9 mouse cellular contexts compared by ENCODE assay signal in the genomic region with DNA sequence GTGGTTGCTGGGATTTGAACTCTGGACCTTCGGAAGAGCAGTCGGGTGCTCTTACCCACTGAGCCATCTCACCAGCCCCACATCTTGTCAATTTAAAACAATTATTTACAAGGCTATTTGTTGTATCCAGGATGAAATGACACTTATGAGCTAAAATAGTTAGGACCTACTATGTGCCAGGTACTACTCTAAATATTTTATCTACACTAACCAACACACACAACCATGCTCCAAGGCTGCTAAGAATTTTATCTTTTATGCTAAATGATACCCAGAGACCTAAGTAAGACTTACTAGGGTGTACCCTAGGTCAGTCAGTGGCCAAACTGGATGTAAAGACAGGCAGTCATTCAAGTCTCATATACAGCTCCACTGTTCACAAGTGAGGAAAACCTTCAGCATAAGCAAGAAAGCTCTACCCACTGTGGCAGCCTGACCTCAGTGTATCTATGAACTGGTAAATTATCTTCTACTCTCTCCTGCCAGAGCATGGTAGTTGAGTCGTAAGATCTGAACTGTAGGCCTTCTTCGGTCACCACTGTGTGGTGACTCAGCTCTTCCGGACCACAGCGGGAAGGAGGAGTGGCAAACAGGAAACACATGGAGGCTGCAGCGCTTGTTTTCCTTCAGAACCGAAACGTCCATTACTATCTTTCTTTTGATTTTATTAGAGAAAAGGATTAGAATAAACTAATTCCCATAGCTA. TPM values are rescaled to one million over a fixed set of nuclear protein-coding genes. Genes with fewer than 3 reads are reported as not detected.
DNase-seq lines count a peak whose midpoint lies in the region; ATAC-seq lines count a peak whose summit lies in the region.
"Had no signal": no experiment of that assay in that cellular context is flagged by ENCODE, and none has a peak within 500 bp of the region (broad histone marks: within the 10 kb centered on the region; RNA-seq: fewer than 3 reads in every experiment).

No protein-coding gene starts in this region.

- peak; percentile 93 for ATAC-seq in common myeloid progenitor, adult 5-6 weeks (replicated peaks; ENCODE audit: low read depth, poor library complexity, severe bottlenecking)
- ATAC-seq in hindbrain, embryonic 11.5 days (ENCODE audit: low FRiP score) = no peak

- peaks cover 17% of the 10 kb centered on the region for H3K4me1 ChIP-seq in heart, embryonic 10.5 days
- no peaks in the 10 kb centered on the region for H3K4me1 ChIP-seq in hindbrain, embryonic 11.5 days (replicated peaks; ENCODE audit: control insufficient read depth, insufficient read depth, low read length)

- DNase-seq in heart, adult 18-20 months = peak; percentile 44 to 57
- no peak for DNase-seq in heart, embryonic 10.5 days (ENCODE audit: low spot score)
- DNase-seq in CD4-positive helper T cell, adult 2 months (ENCODE audit: low read depth, low spot score) = peak; percentile 69
- no peak for DNase-seq in kidney, postnatal 14 days
- DNase-seq in ovary, postnatal 14 days (ENCODE audit: low spot score) = no peak
- no peak for DNase-seq in hindbrain, embryonic 11.5 days (ENCODE audit: low spot score)
- DNase-seq: kidney, adult 9 months had no signal

- H3K4me3 ChIP-seq in heart, embryonic 10.5 days = no peak overlapping the region
- peak overlapping the region; percentile 5; the same call in 1 of the 2 replicates for H3K4me3 ChIP-seq in macrophage (ENCODE audit: inconsistent target)
- H3K4me3 ChIP-seq in hindbrain, embryonic 11.5 days (ENCODE audit: low read depth, low read length) = no peak overlapping the region

- H3K9ac ChIP-seq in hindbrain, embryonic 11.5 days (ENCODE audit: low read depth, low read length) = no peak overlapping the region

- no peaks in the 10 kb centered on the region for H3K27me3 ChIP-seq in heart, embryonic 10.5 days (ENCODE audit: insufficient read depth, poor library complexity, severe bottlenecking)
- H3K27me3 ChIP-seq in hindbrain, embryonic 11.5 days (ENCODE audit: control insufficient read depth, insufficient read depth, low read length) = no peaks in the 10 kb centered on the region

- no peak overlapping the region for H3K4me2 ChIP-seq in hindbrain, embryonic 11.5 days (replicated peaks; ENCODE audit: low read depth, low read length)

- H3K79me2 ChIP-seq in macrophage (ENCODE audit: inconsistent target) = peaks cover 100% of the 10 kb centered on the region

- no peak overlapping the region for H3K27ac ChIP-seq in heart, embryonic 10.5 days
- peak overlapping the region; percentile 61 for H3K27ac ChIP-seq in macrophage
- H3K27ac ChIP-seq in hindbrain, embryonic 11.5 days (ENCODE audit: low read depth, low read length) = no peak overlapping the region

- H3K9me3 ChIP-seq in heart, embryonic 10.5 days = no peaks in the 10 kb centered on the region
- H3K9me3 ChIP-seq in hindbrain, embryonic 11.5 days (ENCODE audit: control insufficient read depth, low read length) = no peaks in the 10 kb centered on the region

- WGBS in heart, embryonic 10.5 days = 75% methylated on average over 9 of the region's 9 CpGs
- WGBS in macrophage (ENCODE audit: missing documents) = 0% methylated on average over 7 of the region's 9 CpGs
- 94% methylated on average over 9 of the region's 9 CpGs for WGBS in hindbrain, embryonic 11.5 days

- no peaks in the 10 kb centered on the region for H3K36me3 ChIP-seq in heart, embryonic 10.5 days
- H3K36me3 ChIP-seq in macrophage (ENCODE audit: inconsistent target) = no peaks in the 10 kb centered on the region
- H3K36me3 ChIP-seq in hindbrain, embryonic 11.5 days (ENCODE audit: control insufficient read depth, insufficient read depth, low read length) = no peaks in the 10 kb centered on the region

RNA-seq across cellular contexts. Expression of a gene that starts 18.7 kb away (rescaled TPM):
- 100 to 1,000 TPM in 1 of 2 experiments, 10 to 100 TPM in 1; 97.7 to 104 TPM for total RNA-seq in heart, adult 18-20 months (2021)
- polyA plus RNA-seq in heart, embryonic 10.5 days (2016; fragmentation: Nextera tagmentation; extraction: Ambion mirVana) = 37.4 and 37.7 TPM in 2 replicates
- 68.1 and 126 TPM in 2 replicates for total RNA-seq in common myeloid progenitor, adult 5-6 weeks (2017)
- total RNA-seq in macrophage (2018; cell fraction: chromatin; rRNA removed) = 100 to 1,000 TPM in 2 of 26 experiments, 10 to 100 TPM in 24; 45.9 to 114 (median 67.6) TPM
- total RNA-seq in macrophage (2018; cell fraction: cytosol; rRNA removed) = 10 to 100 TPM; 46.6 to 90.4 (median 62.1) TPM
- 10 to 100 TPM; 40.7 to 79.7 (median 64.2) TPM for total RNA-seq in macrophage (2018; cell fraction: nucleus; rRNA removed)
- 43.9 to 55.0 TPM (median 51.8 TPM) in 3 replicates for polyA plus RNA-seq in macrophage (2018)
- polyA plus RNA-seq in hindbrain, embryonic 11.5 days (2014; fragmentation: Nextera tagmentation; extraction: Ambion mirVana) = 35.3 and 45.9 TPM in 2 replicates

Comparison
In these comparisons a context has a peak if more than half of its experiments do, and no peak if none do; other contexts are left out.
1. DNase-seq: peak in heart, adult 18-20 months (2 of 2) and CD4-positive helper T cell, adult 2 months (single experiment); none in heart, embryonic 10.5 days (single experiment), kidney, postnatal 14 days (single experiment), ovary, postnatal 14 days (single experiment) and hindbrain, embryonic 11.5 days (single experiment).